In genomic region chr8:121122368-121122767, GRCm38 (mm10) we compare ENCODE assay signal across 23 mouse cellular contexts. TPM values are rescaled to one million over a fixed set of nuclear protein-coding genes. Genes with fewer than 3 reads are reported as not detected.
A peak's percentile ranks its signal among the peaks of the same experiment; 100 is the strongest.
DNase-seq lines count a peak whose midpoint lies in the region; ATAC-seq lines count a peak whose summit lies in the region.
"Had no signal": no experiment of that assay in that cellular context is flagged by ENCODE, and none has a peak within 500 bp of the region (broad histone marks: within the 10 kb centered on the region; RNA-seq: fewer than 3 reads in every experiment).

No protein-coding gene starts in this region.

- peaks cover 99% of the 10 kb centered on the region for H3K27me3 ChIP-seq in heart, embryonic 13.5 days (replicated peaks)
- peaks cover 43% of the 10 kb centered on the region for H3K27me3 ChIP-seq in kidney, embryonic 16.5 days (ENCODE audit: insufficient read depth, low read length)
- H3K27me3 ChIP-seq in embryonic facial prominence, embryonic 10.5 days (replicated peaks; ENCODE audit: low read depth, poor library complexity, severe bottlenecking): peaks cover 100% of the 10 kb centered on the region
- peaks cover 97% of the 10 kb centered on the region for H3K27me3 ChIP-seq in embryonic facial prominence, embryonic 14.5 days (replicated peaks; ENCODE audit: control insufficient read depth, insufficient read depth, low read length)

- no peak for ATAC-seq in heart, embryonic 13.5 days (ENCODE audit: extremely low read depth, insufficient number of reproducible peaks, low FRiP score, low TSS enrichment)
- no peak for ATAC-seq in kidney, embryonic 16.5 days (ENCODE audit: low FRiP score, low TSS enrichment)
- ATAC-seq in embryonic facial prominence, embryonic 14.5 days (ENCODE audit: low read depth): no peak
- no peak for ATAC-seq in cerebellum, adult (ENCODE audit: insufficient number of reproducible peaks, low FRiP score, low TSS enrichment)
- ATAC-seq: forebrain, embryonic 13.5 days; midbrain, embryonic 16.5 days had no signal

- H3K4me3 ChIP-seq in heart, embryonic 13.5 days: no peak overlapping the region
- peak overlapping the region; percentile 70 for H3K4me3 ChIP-seq in kidney, embryonic 16.5 days (ENCODE audit: low read length)
- 0 out of 2 replicates have a peak overlapping the region, but pooled peaks have one; percentile 77 for H3K4me3 ChIP-seq in embryonic facial prominence, embryonic 10.5 days
- no peak overlapping the region for H3K4me3 ChIP-seq in embryonic facial prominence, embryonic 14.5 days (ENCODE audit: low read depth, low read length)
- H3K4me3 ChIP-seq: forebrain, embryonic 13.5 days; gastrocnemius, adult 2 months; heart, embryonic 15.5 days; left cerebral cortex, adult 2 months; liver, embryonic 13.5 days had no signal

- WGBS in heart, embryonic 13.5 days: 19% methylated on average over 7 of the region's 7 CpGs
- WGBS in kidney, embryonic 16.5 days: 30% methylated on average over 7 of the region's 7 CpGs
- 9% methylated on average over 7 of the region's 7 CpGs for WGBS in embryonic facial prominence, embryonic 10.5 days
- WGBS in embryonic facial prominence, embryonic 14.5 days: 22% methylated on average over 6 of the region's 7 CpGs

- H3K9ac ChIP-seq in heart, embryonic 13.5 days: 0 out of 2 replicates have a peak overlapping the region, but pooled peaks have one; percentile 37
- H3K9ac ChIP-seq in kidney, embryonic 16.5 days (replicated peaks; ENCODE audit: low read length): peak overlapping the region; percentile 80
- H3K9ac ChIP-seq in embryonic facial prominence, embryonic 14.5 days (ENCODE audit: low read depth, low read length): no peak overlapping the region
- H3K9ac ChIP-seq: forebrain, embryonic 13.5 days; heart, embryonic 15.5 days; liver, embryonic 13.5 days had no signal

- H3K27ac ChIP-seq in heart, embryonic 13.5 days (replicated peaks): no peak overlapping the region
- peak overlapping the region; percentile 40 for H3K27ac ChIP-seq in kidney, embryonic 16.5 days (ENCODE audit: low read length)
- no peak overlapping the region for H3K27ac ChIP-seq in embryonic facial prominence, embryonic 10.5 days (replicated peaks)
- H3K27ac ChIP-seq in embryonic facial prominence, embryonic 14.5 days (replicated peaks; ENCODE audit: low read depth, low read length): no peak overlapping the region
- H3K27ac ChIP-seq: forebrain, embryonic 13.5 days; gastrocnemius, adult 2 months; heart, embryonic 15.5 days; left cerebral cortex, adult 2 months; liver, embryonic 13.5 days had no signal

- H3K9me3 ChIP-seq in heart, embryonic 13.5 days: no peaks in the 10 kb centered on the region
- peaks cover 2% of the 10 kb centered on the region; the same call in 1 of the 2 replicates for H3K9me3 ChIP-seq in kidney, embryonic 16.5 days (ENCODE audit: low read length)
- H3K9me3 ChIP-seq in embryonic facial prominence, embryonic 10.5 days: peaks cover 4% of the 10 kb centered on the region; the same call in 1 of the 2 replicates
- no peaks in the 10 kb centered on the region for H3K9me3 ChIP-seq in embryonic facial prominence, embryonic 14.5 days (ENCODE audit: control insufficient read depth, low read length)
- H3K9me3 ChIP-seq: heart, embryonic 15.5 days; liver, embryonic 13.5 days had no signal

- H3K36me3 ChIP-seq in heart, embryonic 13.5 days: peaks cover 12% of the 10 kb centered on the region; the same call in 1 of the 2 replicates
- peaks cover 21% of the 10 kb centered on the region; the same call in 1 of the 2 replicates for H3K36me3 ChIP-seq in kidney, embryonic 16.5 days (ENCODE audit: insufficient read depth, low read length)
- H3K36me3 ChIP-seq in embryonic facial prominence, embryonic 10.5 days (replicated peaks): peaks cover 21% of the 10 kb centered on the region
- no peaks in the 10 kb centered on the region for H3K36me3 ChIP-seq in embryonic facial prominence, embryonic 14.5 days (ENCODE audit: control insufficient read depth, insufficient read depth, low read length)
- H3K36me3 ChIP-seq: heart, embryonic 15.5 days; liver, embryonic 13.5 days had no signal

- DNase-seq in heart, adult 18-20 months: no peak
- no peak for DNase-seq in kidney, adult 8-10 months
- DNase-seq in embryonic facial prominence, embryonic 10.5 days (ENCODE audit: low spot score): no peak
- no peak for DNase-seq in embryonic facial prominence, embryonic 14.5 days (ENCODE audit: low spot score)
- DNase-seq: adrenal gland, postnatal 25 days; cerebellum, adult 9-11 months; gastrocnemius, adult 2 months; heart, postnatal 4 days; kidney, adult 2 months; liver, embryonic 13.5 days; lung, adult 2 months; lung, postnatal 14 days; right cerebral cortex, postnatal 14 days; spleen, adult 18-20 months had no signal

- peaks cover 52% of the 10 kb centered on the region for H3K4me1 ChIP-seq in heart, embryonic 13.5 days
- peaks cover 59% of the 10 kb centered on the region for H3K4me1 ChIP-seq in kidney, embryonic 16.5 days (ENCODE audit: insufficient read depth, low read length)
- peaks cover 70% of the 10 kb centered on the region for H3K4me1 ChIP-seq in embryonic facial prominence, embryonic 10.5 days
- H3K4me1 ChIP-seq in embryonic facial prominence, embryonic 14.5 days (ENCODE audit: control insufficient read depth, insufficient read depth, low read length): peaks cover 4% of the 10 kb centered on the region; the same call in 1 of the 2 replicates

- H3K4me2 ChIP-seq in heart, embryonic 13.5 days: peak overlapping the region; percentile 91; the same call in 1 of the 2 replicates
- H3K4me2 ChIP-seq in kidney, embryonic 16.5 days (replicated peaks; ENCODE audit: low read depth, low read length): peak overlapping the region; percentile 56
- peak overlapping the region; percentile 91; the same call in 1 of the 2 replicates for H3K4me2 ChIP-seq in embryonic facial prominence, embryonic 14.5 days (ENCODE audit: low read depth, low read length)
- H3K4me2 ChIP-seq: forebrain, embryonic 13.5 days; heart, embryonic 15.5 days; liver, embryonic 13.5 days had no signal

RNA-seq across cellular contexts. Expression of gene Foxl1, which starts 5.4 kb away (rescaled TPM):
- polyA plus RNA-seq in heart, embryonic 13.5 days (2015; fragmentation: Nextera tagmentation; extraction: Ambion mirVana): 0.52 and 0.64 TPM in 2 replicates
- total RNA-seq in heart, adult 18-20 months (2021): under 1 TPM; 0.10 to 0.18 TPM
- 6.5 and 6.7 TPM in 2 replicates for polyA plus RNA-seq in kidney, embryonic 16.5 days (2015; fragmentation: Nextera tagmentation; extraction: Ambion mirVana)
- polyA plus RNA-seq in embryonic facial prominence, embryonic 10.5 days (2016; fragmentation: Nextera tagmentation; extraction: Ambion mirVana): 2.8 and 4.6 TPM in 2 replicates
- 0.32 and 0.96 TPM in 2 replicates for polyA plus RNA-seq in embryonic facial prominence, embryonic 14.5 days (2014; fragmentation: Nextera tagmentation; extraction: Ambion mirVana)
- total RNA-seq: common myeloid progenitor, adult 5-6 weeks; gastrocnemius, adult 2 months; megakaryocyte progenitor cell, adult 5-6 weeks had no signal

RNA-seq across cellular contexts. Expression of gene Foxc2, which starts 6.4 kb away (rescaled TPM):
- 6.8 and 7.4 TPM in 2 replicates for polyA plus RNA-seq in heart, embryonic 13.5 days (2015; fragmentation: Nextera tagmentation; extraction: Ambion mirVana)
- total RNA-seq in heart, adult 18-20 months (2021): 1 to 10 TPM; 1.7 to 1.9 TPM
- polyA plus RNA-seq in kidney, embryonic 16.5 days (2015; fragmentation: Nextera tagmentation; extraction: Ambion mirVana): 24.9 and 27.3 TPM in 2 replicates
- 11.7 and 15.2 TPM in 2 replicates for polyA plus RNA-seq in embryonic facial prominence, embryonic 10.5 days (2016; fragmentation: Nextera tagmentation; extraction: Ambion mirVana)
- 7.4 and 9.4 TPM in 2 replicates for polyA plus RNA-seq in embryonic facial prominence, embryonic 14.5 days (2014; fragmentation: Nextera tagmentation; extraction: Ambion mirVana)
- total RNA-seq: common myeloid progenitor, adult 5-6 weeks; megakaryocyte progenitor cell, adult 5-6 weeks had no signal

RNA-seq across cellular contexts. Expression of gene Mthfsd, which starts 14.2 kb away (rescaled TPM):
- 35.3 and 42.8 TPM in 2 replicates for polyA plus RNA-seq in heart, embryonic 13.5 days (2015; fragmentation: Nextera tagmentation; extraction: Ambion mirVana)
- 10 to 100 TPM; 12.7 to 13.0 TPM for total RNA-seq in heart, adult 18-20 months (2021)
- 75.7 and 81.1 TPM in 2 replicates for polyA plus RNA-seq in kidney, embryonic 16.5 days (2015; fragmentation: Nextera tagmentation; extraction: Ambion mirVana)
- polyA plus RNA-seq in embryonic facial prominence, embryonic 10.5 days (2016; fragmentation: Nextera tagmentation; extraction: Ambion mirVana): 68.2 and 72.3 TPM in 2 replicates
- 46.1 and 56.7 TPM in 2 replicates for polyA plus RNA-seq in embryonic facial prominence, embryonic 14.5 days (2014; fragmentation: Nextera tagmentation; extraction: Ambion mirVana)

RNA-seq across cellular contexts. Expression of gene Foxf1, which starts 38.2 kb away (rescaled TPM):
- polyA plus RNA-seq in heart, embryonic 13.5 days (2015; fragmentation: Nextera tagmentation; extraction: Ambion mirVana): 7.7 and 9.5 TPM in 2 replicates
- total RNA-seq in heart, adult 18-20 months (2021): under 1 TPM; 0.15 to 0.31 TPM
- polyA plus RNA-seq in kidney, embryonic 16.5 days (2015; fragmentation: Nextera tagmentation; extraction: Ambion mirVana): 1.5 and 4.6 TPM in 2 replicates
- 28.8 and 30.1 TPM in 2 replicates for polyA plus RNA-seq in embryonic facial prominence, embryonic 10.5 days (2016; fragmentation: Nextera tagmentation; extraction: Ambion mirVana)
- polyA plus RNA-seq in embryonic facial prominence, embryonic 14.5 days (2014; fragmentation: Nextera tagmentation; extraction: Ambion mirVana): 7.0 and 7.6 TPM in 2 replicates
- total RNA-seq: common myeloid progenitor, adult 5-6 weeks; megakaryocyte progenitor cell, adult 5-6 weeks had no signal

Comparison
In these comparisons a context has a peak if more than half of its experiments do, and no peak if none do; other contexts are left out.
1. H3K4me3 ChIP-seq: peak in kidney, embryonic 16.5 days (single experiment) and embryonic facial prominence, embryonic 10.5 days (single experiment); none in heart, embryonic 13.5 days (single experiment) and embryonic facial prominence, embryonic 14.5 days (single experiment).
2. Peak in every context shown above with its lines, with median percentiles within 50 percentile points of each other: H3K4me2 ChIP-seq.